Mouse (Mus musculus) G1E (cell line): Measurements from ENCODE around the gene Rptor. TPM values are rescaled to one million over a fixed set of nuclear protein-coding genes. Genes with fewer than 3 reads are reported as not detected.
A peak's percentile ranks its signal among the peaks of the same experiment; 100 is the strongest.

ENCODE experiments used
- ATAC-seq: 2 replicates; pipeline ENCODE4 v1.8.0; 2016; ENCODE audit warnings: mild to moderate bottlenecking; ENCODE audit not compliant: insufficient number of reproducible peaks, poor library complexity, low FRiP score, severe bottlenecking; ENCODE audit errors: extremely low read depth
- DNase-seq: peaks from one replicate; pipeline ENCODE4 v3.0.0; 2012; ENCODE audit warnings: low spot score
- H3K27me3 ChIP-seq: 2 replicates; pipeline ENCODE4 v1.6.1; 2012; ENCODE audit warnings: mild to moderate bottlenecking, low read length, inconsistent platforms; ENCODE audit not compliant: insufficient read depth
- H3K36me3 ChIP-seq: replicated peaks from 2 replicates; pipeline ENCODE3; 2012; ENCODE audit warnings: mild to moderate bottlenecking, inconsistent platforms
- H3K4me1 ChIP-seq: 2 replicates; pipeline ENCODE4 v1.6.1; 2012; ENCODE audit warnings: low read depth, low read length, inconsistent platforms, mixed read lengths; ENCODE audit not compliant: insufficient read depth
- H3K4me3 ChIP-seq: 2 replicates; pipeline ENCODE4 v1.5.1; 2012; ENCODE audit warnings: low read depth, mild to moderate bottlenecking, inconsistent platforms, low read length, moderate library complexity, mixed read lengths
- H3K9me3 ChIP-seq: replicated peaks from 2 replicates; pipeline ENCODE4 v1.6.1; 2012; ENCODE audit warnings: inconsistent platforms
- CTCF ChIP-seq: IDR thresholded peaks from 2 replicates; pipeline ENCODE4 v1.5.1; 2012; ENCODE audit warnings: low read depth, low read length, inconsistent platforms, mixed read lengths
- GATA1 ChIP-seq: IDR thresholded peaks from 2 replicates; pipeline ENCODE4 v1.6.1; 2012; ENCODE audit warnings: borderline replicate concordance, low read length, inconsistent platforms, mixed read lengths
- GATA2 ChIP-seq: IDR thresholded peaks from 2 replicates; pipeline ENCODE4 v1.6.1; 2012; ENCODE audit warnings: low read depth, low read length, inconsistent platforms, borderline replicate concordance
- POLR2AphosphoS5 ChIP-seq: IDR thresholded peaks from 2 replicates; pipeline ENCODE4 v1.6.1; 2012; ENCODE audit warnings: low read depth, low read length, inconsistent platforms; ENCODE audit not compliant: insufficient replicate concordance
- TAL1 ChIP-seq: conservative IDR thresholded peaks from 2 replicates; pipeline ENCODE4 v1.6.1; 2012; ENCODE audit warnings: low read depth, low read length, inconsistent platforms, mixed read lengths
- polyA plus RNA-seq: library from polyadenylated mRNA; stranded (reverse); fragments of >175 nt; gene quantifications from 2 replicates; pipeline ENCODE4 v1.2.3, GENCODE M21; 2012
- total RNA-seq, 2 experiments: library from RNA; stranded (forward) in 1 of 2; stranded (reverse) in 1 of 2; fragments of 200-1000 nt in 1 of 2; fragments of >200 nt in 1 of 2; fragmentation: Nextera tagmentation in 1 of 2; gene quantifications; 2 replicates each; pipeline ENCODE4 v1.2.3; 2014 to 2017

Rptor gene
- total and polyA plus RNA-seq, 3 experiments = 17.9 to 51.9 (median 46.5) TPM

DNA sequence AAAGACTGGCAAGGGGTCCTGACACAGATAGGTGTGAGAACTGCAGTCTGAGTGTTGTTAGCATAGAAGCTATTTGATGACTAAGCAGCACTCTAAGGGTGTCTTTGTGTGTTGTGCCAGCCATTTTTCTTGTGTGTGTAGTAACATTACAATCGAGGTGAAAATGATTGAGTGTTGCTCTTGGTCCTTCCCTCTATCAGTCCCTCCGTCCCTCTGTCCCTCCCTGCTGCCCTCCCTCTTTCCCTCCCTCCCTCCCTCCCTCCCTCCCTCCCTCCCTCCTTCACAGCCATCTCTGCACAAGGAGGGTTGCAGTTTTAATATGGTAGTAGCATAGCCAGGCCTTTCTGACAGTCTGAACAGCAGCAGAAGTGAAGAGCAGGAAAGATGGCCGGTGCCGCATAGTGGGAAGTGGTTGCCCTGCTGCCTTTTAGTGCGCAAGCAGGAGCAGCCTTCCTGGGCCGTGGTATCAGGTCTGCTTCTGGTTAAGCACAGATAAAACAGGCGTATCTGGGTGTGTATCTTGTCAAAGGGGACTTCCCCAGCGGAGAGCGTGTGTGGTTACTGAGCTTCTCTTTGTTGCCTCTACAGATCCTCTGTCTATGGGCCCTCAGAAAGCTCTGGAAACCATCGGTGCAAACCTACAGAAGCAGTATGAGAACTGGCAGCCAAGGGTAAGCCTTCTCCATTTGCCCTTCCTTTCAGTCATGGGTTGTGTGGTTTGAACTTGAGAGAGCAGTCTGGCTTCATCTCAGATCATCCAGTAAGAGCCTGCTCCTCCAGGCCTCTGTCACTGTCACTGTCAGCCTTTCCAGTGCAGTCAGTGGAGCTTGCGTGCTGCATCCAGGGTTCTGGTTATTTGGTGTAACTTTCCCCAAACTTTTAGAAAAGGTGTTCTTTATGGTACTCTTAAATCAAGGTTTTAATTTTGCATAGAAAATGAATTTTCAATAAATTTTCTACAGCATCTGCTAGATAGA, 68.3 kb downstream of the Rptor start:
- H3K36me3 ChIP-seq = peaks cover 63% of the 10 kb centered on the region
- peak overlapping the region; percentile 62; the same call in 1 of the 2 replicates for H3K4me3 ChIP-seq
- ATAC-seq = peak; percentile 90
- no peaks in the 10 kb centered on the region; the same call in 1 of the 2 replicates for H3K9me3 ChIP-seq
- TF ChIP-seq TAL1 (peak; percentile 61), CTCF (no peak), GATA1 (no peak)
- DNase-seq = peak; percentile 68
- peaks cover 66% of the 10 kb centered on the region for H3K4me1 ChIP-seq
- H3K27me3 ChIP-seq = no peaks in the 10 kb centered on the region

DNA sequence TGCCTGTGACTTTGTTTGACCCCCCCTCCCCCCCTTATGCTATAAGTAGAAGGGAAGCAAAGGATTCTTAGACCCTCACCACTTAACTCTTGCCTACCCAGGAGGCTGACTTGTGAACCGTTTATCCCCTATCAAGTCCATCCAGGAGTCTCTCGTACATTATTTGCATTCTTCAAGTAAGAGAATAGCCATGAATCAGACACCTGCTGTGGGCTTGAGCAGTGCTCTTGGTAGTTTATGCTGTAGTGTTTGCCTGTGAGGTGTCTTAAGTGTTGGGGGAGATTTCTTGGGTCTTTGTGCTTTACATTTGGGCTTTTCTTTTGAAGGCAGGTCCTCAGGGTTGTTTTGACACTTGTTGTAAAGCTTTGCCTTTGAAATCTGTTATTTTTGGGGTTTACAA, 69.3 kb downstream of the Rptor start:
- no peak for ATAC-seq
- Histone ChIP-seq H3K4me1 (peaks cover 71% of the 10 kb centered on the region), H3K36me3 (peaks cover 68% of the 10 kb centered on the region)

DNA sequence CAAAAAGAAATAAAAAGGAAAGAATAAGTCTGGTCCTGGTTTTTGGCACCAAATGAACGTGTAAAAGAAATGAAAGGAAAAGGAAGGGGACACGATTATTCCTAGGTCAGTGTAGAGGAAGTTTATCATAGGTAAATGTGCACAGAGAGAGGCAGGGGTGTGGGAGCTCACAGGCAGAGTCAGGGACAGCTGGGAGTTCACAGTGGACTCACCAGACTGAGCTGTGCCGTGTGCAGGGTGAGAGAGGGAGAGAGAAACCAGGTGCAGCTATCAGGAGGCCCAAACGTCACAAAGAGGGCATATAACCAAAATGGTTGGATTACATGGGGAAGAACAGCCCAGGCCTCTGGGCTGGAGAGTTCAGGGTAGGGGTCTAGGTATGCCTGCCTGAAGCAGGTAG, 70.1 kb downstream of the Rptor start:
- Histone ChIP-seq H3K4me3 (peak overlapping the region; percentile 34; the same call in 1 of the 2 replicates), H3K27me3 (no peaks in the 10 kb centered on the region), H3K36me3 (peaks cover 68% of the 10 kb centered on the region), H3K9me3 (no peaks in the 10 kb centered on the region; the same call in 1 of the 2 replicates), H3K4me1 (peaks cover 77% of the 10 kb centered on the region)
- DNase-seq = no peak
- no peak for ATAC-seq
- TF ChIP-seq CTCF = no peak

More for the DNA sequence above, 69.3 kb downstream of the Rptor start:
- H3K9me3 ChIP-seq = no peaks in the 10 kb centered on the region; the same call in 1 of the 2 replicates
- TF ChIP-seq CTCF (no peak), POLR2AphosphoS5 (no peak), TAL1 (no peak), GATA2 (no peak), GATA1 (no peak)
- peak overlapping the region; percentile 57; the same call in 1 of the 2 replicates for H3K4me3 ChIP-seq
- no peak for DNase-seq
- no peaks in the 10 kb centered on the region for H3K27me3 ChIP-seq

DNA sequence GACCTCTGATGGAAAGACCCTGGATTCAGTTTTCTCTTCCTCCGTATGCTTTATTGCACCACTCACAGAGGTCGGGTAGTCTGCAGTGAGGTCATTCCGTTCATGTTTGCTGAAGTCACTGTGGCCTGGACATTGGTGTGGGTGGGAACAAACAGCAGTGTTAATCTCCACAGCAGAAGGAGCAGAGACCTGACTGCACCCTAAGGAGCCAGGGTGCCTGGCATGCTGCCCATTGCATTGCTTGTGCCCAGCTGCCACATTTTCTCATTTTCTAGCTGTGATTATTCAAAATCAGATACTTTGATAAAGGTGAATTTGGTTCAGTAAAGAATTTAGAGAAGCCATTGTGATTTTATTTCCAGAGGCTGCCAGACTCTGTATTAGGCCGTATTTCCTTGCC, 72.1 kb downstream of the Rptor start:
- TF ChIP-seq TAL1 = no peak
- no peak for TF ChIP-seq GATA1
- no peak for TF ChIP-seq POLR2AphosphoS5
- TF ChIP-seq GATA2 = no peak
- no peak for TF ChIP-seq CTCF
- no peaks in the 10 kb centered on the region for H3K27me3 ChIP-seq
- DNase-seq (no peak), ATAC-seq (no peak)
- peaks cover 69% of the 10 kb centered on the region for H3K36me3 ChIP-seq
- H3K4me3 ChIP-seq = no peak overlapping the region
- H3K4me1 ChIP-seq = peaks cover 63% of the 10 kb centered on the region
- no peaks in the 10 kb centered on the region; the same call in 1 of the 2 replicates for H3K9me3 ChIP-seq

DNA sequence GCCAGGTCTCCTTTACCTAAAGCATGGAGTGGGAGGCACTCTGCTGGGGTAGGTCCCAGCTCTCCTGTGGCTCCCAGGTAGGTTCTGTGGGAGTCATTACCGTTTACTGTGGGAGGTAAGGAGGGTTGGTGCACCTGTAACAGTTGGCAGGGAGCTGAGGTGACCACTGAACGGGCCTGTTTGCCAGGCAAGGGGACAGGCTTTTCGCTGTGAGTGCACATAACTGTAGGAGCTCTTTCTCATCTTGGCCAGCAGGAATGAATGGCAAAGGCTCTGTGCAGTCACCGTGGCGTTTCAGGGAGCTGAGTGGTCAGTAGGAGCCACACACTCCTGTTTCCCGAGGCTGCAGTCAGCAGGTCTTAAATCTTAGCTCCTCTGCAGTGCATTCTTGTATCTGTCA, 72.8 kb downstream of the Rptor start:
- Histone ChIP-seq H3K27me3 (no peaks in the 10 kb centered on the region), H3K36me3 (peaks cover 71% of the 10 kb centered on the region), H3K4me1 (peaks cover 58% of the 10 kb centered on the region), H3K4me3 (no peak overlapping the region), H3K9me3 (no peaks in the 10 kb centered on the region; the same call in 1 of the 2 replicates)
- ATAC-seq = no peak
- no peak for DNase-seq
- TF ChIP-seq GATA1 = no peak
- TF ChIP-seq GATA2 = no peak
- TF ChIP-seq CTCF = no peak
- TF ChIP-seq POLR2AphosphoS5 = no peak
- TF ChIP-seq TAL1 = no peak

DNA sequence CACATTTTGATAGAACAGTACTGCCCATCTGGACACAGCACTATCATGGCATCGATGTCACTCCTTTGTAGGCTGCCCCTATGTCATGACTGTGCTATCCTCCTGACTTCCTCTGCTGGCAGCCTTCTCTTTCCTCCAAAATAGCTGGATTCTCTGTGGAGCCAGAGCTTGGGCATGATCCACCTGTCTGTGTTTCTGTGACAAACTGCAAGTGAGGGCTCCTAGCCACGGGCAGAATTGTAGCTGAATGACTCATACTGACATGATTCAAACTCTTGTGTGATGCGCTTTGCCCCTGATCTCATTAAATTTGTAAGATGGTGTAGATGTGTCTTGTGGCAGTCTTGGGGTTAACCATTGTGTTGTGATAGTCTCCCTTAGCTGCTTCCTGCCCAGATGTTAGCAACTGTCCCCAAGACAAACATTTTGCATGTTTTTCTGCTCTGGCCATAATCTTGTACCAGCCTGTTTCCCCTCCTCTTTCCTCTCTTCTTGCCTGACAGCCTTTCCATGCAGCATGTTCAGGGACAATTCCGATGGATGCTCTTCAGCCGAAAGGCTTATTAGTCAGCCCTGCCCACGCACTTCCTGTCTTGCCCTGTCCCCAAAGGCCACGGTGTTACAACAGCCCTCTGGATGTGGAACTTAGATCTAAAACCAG, 74.2 kb downstream of the Rptor start:
- Histone ChIP-seq H3K4me1 (peaks cover 48% of the 10 kb centered on the region), H3K27me3 (no peaks in the 10 kb centered on the region), H3K4me3 (no peak overlapping the region), H3K9me3 (no peaks in the 10 kb centered on the region; the same call in 1 of the 2 replicates), H3K36me3 (peaks cover 81% of the 10 kb centered on the region)
- DNase-seq (no peak), ATAC-seq (no peak)
- TF ChIP-seq GATA2 (no peak), GATA1 (no peak), TAL1 (no peak), CTCF (no peak), POLR2AphosphoS5 (no peak)
